Mouse (Mus musculus) liver, embryonic 15.5 days (tissue): ENCODE measurements around the gene Mgll. TPM values are rescaled to one million over a fixed set of nuclear protein-coding genes. Genes with fewer than 3 reads are reported as not detected.

Experiments
- ATAC-seq: fragments of 200-750 bp; cut with Nextera tagmentation; 2 replicates; pipeline ENCODE4 v1.8.0; 2017; ENCODE audit warnings: moderate number of reproducible peaks, mild to moderate bottlenecking, moderate library complexity; ENCODE audit not compliant: insufficient read depth
- H3K27ac ChIP-seq: fragments of 300-500 bp; sonication (generic); replicated peaks from 2 replicates; pipeline ENCODE4 v1.5.1; 2015; ENCODE audit warnings: mild to moderate bottlenecking, inconsistent platforms
- H3K27me3 ChIP-seq: fragments of 300-500 bp; sonication (generic); 2 replicates; pipeline ENCODE4 v1.6.1; 2015; ENCODE audit warnings: mild to moderate bottlenecking, inconsistent platforms
- H3K36me3 ChIP-seq: fragments of 300-500 bp; sonication (generic); replicated peaks from 2 replicates; pipeline ENCODE4 v1.6.1; 2015; ENCODE audit warnings: moderate library complexity, mild to moderate bottlenecking, inconsistent platforms
- H3K4me1 ChIP-seq: fragments of 300-500 bp; sonication (generic); replicated peaks from 2 replicates; pipeline ENCODE4 v1.6.1; 2015; ENCODE audit warnings: inconsistent platforms
- H3K4me2 ChIP-seq: fragments of 300-500 bp; sonication (generic); 2 replicates; pipeline ENCODE4 v1.6.1; 2015; ENCODE audit warnings: moderate library complexity, mild to moderate bottlenecking, inconsistent platforms
- H3K4me3 ChIP-seq: fragments of 300-500 bp; sonication (generic); replicated peaks from 2 replicates; pipeline ENCODE4 v1.5.1; 2015; ENCODE audit warnings: mild to moderate bottlenecking, inconsistent platforms
- H3K9ac ChIP-seq: fragments of 300-500 bp; sonication (generic); 2 replicates; pipeline ENCODE4 v1.6.1; 2015; ENCODE audit warnings: moderate library complexity, mild to moderate bottlenecking, inconsistent platforms
- H3K9me3 ChIP-seq: fragments of 300-500 bp; sonication (generic); replicated peaks from 2 replicates; pipeline ENCODE4 v1.6.1; 2016; ENCODE audit warnings: inconsistent platforms
- whole genome bisulfite sequencing: fragments of 180-500 bp; shearing (Covaris S2); methylation state at CpG from one replicate; pipeline ENCODE4 v1.1.7; 2015; ENCODE audit warnings: mixed read lengths; ENCODE audit not compliant: insufficient replicate concordance; 5-methylcytosine and 5-hydroxymethylcytosine counted together
- polyA plus RNA-seq: library from polyadenylated mRNA; unstranded; fragments of >200 nt; fragmentation: Nextera tagmentation; extraction: Ambion mirVana; gene quantifications from 2 replicates; pipeline ENCODE4 v1.2.1, GENCODE M21; 2015

The Mgll gene
- polyA plus RNA-seq, result 69.7 and 71.6 TPM in 2 replicates

- H3K9me3 ChIP-seq, result no peaks in the 10 kb centered on the region
- H3K9ac ChIP-seq, result peak within 1 kb of the TSS; percentile 90
- H3K4me1 ChIP-seq, result peaks cover 60% of the 10 kb centered on the region
- peak within 1 kb of the TSS; percentile 95 for H3K4me2 ChIP-seq
- peak; percentile 91 for ATAC-seq
- H3K27me3 ChIP-seq, result 0 out of 2 replicates have a peak, but pooled peaks cover 7% of the 10 kb centered on the region
- WGBS, result under 1% methylated on average over 104 of the region's 105 CpGs
- peaks cover 30% of the 10 kb centered on the region for H3K36me3 ChIP-seq
- H3K27ac ChIP-seq, result peak within 1 kb of the TSS; percentile 95
- peak within 1 kb of the TSS; percentile 90 for H3K4me3 ChIP-seq
These were observed at the start of gene Mgll for GRCm38 (mm10) chr6:88724313-88725195. Mgll (plus strand) TSS chr6:88724412.

GRCm38 (mm10) chr6:88675815-88676214 lies 48.4 kb upstream of the Mgll start:
- Histone ChIP-seq H3K36me3 (no peaks in the 10 kb centered on the region), H3K9me3 (no peaks in the 10 kb centered on the region), H3K27me3 (no peaks in the 10 kb centered on the region), H3K4me3 (no peak overlapping the region), H3K9ac (no peak overlapping the region), H3K4me2 (no peak overlapping the region), H3K4me1 (peaks cover 5% of the 10 kb centered on the region; the same call in 1 of the 2 replicates), H3K27ac (no peak overlapping the region)
- ATAC-seq, result no peak
- WGBS, result 66% methylated on average over 2 of the region's 2 CpGs

- ATAC-seq, result no peak
- Histone ChIP-seq H3K27ac (no peak overlapping the region), H3K36me3 (no peaks in the 10 kb centered on the region), H3K27me3 (0 out of 2 replicates have a peak, but pooled peaks cover 4% of the 10 kb centered on the region), H3K4me2 (no peak overlapping the region), H3K4me1 (peaks cover 5% of the 10 kb centered on the region; the same call in 1 of the 2 replicates), H3K4me3 (no peak overlapping the region), H3K9me3 (no peaks in the 10 kb centered on the region), H3K9ac (no peak overlapping the region)
- 64% methylated on average over 6 of the region's 6 CpGs for WGBS
These were observed 47.2 kb upstream of the Mgll start for GRCm38 (mm10) chr6:88676753-88677736.

GRCm38 (mm10) chr6:88677738-88678137 lies 46.5 kb upstream of the Mgll start:
- H3K9ac ChIP-seq, result no peak overlapping the region
- 47% methylated on average over 2 of the region's 2 CpGs for WGBS
- H3K4me1 ChIP-seq, result peaks cover 5% of the 10 kb centered on the region; the same call in 1 of the 2 replicates
- no peak overlapping the region for H3K27ac ChIP-seq
- no peaks in the 10 kb centered on the region for H3K36me3 ChIP-seq
- 0 out of 2 replicates have a peak, but pooled peaks cover 11% of the 10 kb centered on the region for H3K27me3 ChIP-seq
- H3K4me2 ChIP-seq, result no peak overlapping the region
- no peak for ATAC-seq
- no peaks in the 10 kb centered on the region for H3K9me3 ChIP-seq
- no peak overlapping the region for H3K4me3 ChIP-seq

- H3K9me3 ChIP-seq, result no peaks in the 10 kb centered on the region
- no peak overlapping the region for H3K27ac ChIP-seq
- H3K4me3 ChIP-seq, result no peak overlapping the region
- H3K9ac ChIP-seq, result no peak overlapping the region
- peaks cover 5% of the 10 kb centered on the region; the same call in 1 of the 2 replicates for H3K4me1 ChIP-seq
- WGBS, result 63% methylated on average over 3 of the region's 3 CpGs
- no peak for ATAC-seq
- no peak overlapping the region for H3K4me2 ChIP-seq
- H3K36me3 ChIP-seq, result no peaks in the 10 kb centered on the region
- H3K27me3 ChIP-seq, result peaks cover 19% of the 10 kb centered on the region; the same call in 1 of the 2 replicates
These were observed 43.2 kb upstream of the Mgll start for GRCm38 (mm10) chr6:88681026-88681425.

- Histone ChIP-seq H3K27me3 (peaks cover 19% of the 10 kb centered on the region; the same call in 1 of the 2 replicates), H3K4me3 (no peak overlapping the region), H3K4me2 (no peak overlapping the region), H3K9me3 (no peaks in the 10 kb centered on the region), H3K4me1 (0 out of 2 replicates have a peak, but pooled peaks cover 4% of the 10 kb centered on the region), H3K27ac (no peak overlapping the region), H3K9ac (no peak overlapping the region), H3K36me3 (no peaks in the 10 kb centered on the region)
- no peak for ATAC-seq
- 63% methylated on average over 7 of the region's 7 CpGs for WGBS
These were observed 40.7 kb upstream of the Mgll start for GRCm38 (mm10) chr6:88683380-88684053.

- Histone ChIP-seq H3K4me2 (no peak overlapping the region), H3K9ac (no peak overlapping the region), H3K9me3 (no peaks in the 10 kb centered on the region), H3K4me3 (no peak overlapping the region), H3K4me1 (peaks cover 12% of the 10 kb centered on the region), H3K27ac (no peak overlapping the region), H3K27me3 (peaks cover 5% of the 10 kb centered on the region; the same call in 1 of the 2 replicates), H3K36me3 (no peaks in the 10 kb centered on the region)
- ATAC-seq, result no peak
- WGBS, result 81% methylated on average over 11 of the region's 11 CpGs
These were observed 36.0 kb upstream of the Mgll start for GRCm38 (mm10) chr6:88688171-88688570.

- H3K27me3 ChIP-seq, result peaks cover 5% of the 10 kb centered on the region; the same call in 1 of the 2 replicates
- H3K36me3 ChIP-seq, result no peaks in the 10 kb centered on the region
- H3K27ac ChIP-seq, result no peak overlapping the region
- WGBS, result 75% methylated on average over 3 of the region's 3 CpGs
- no peak for ATAC-seq
- peaks cover 12% of the 10 kb centered on the region for H3K4me1 ChIP-seq
- no peak overlapping the region for H3K9ac ChIP-seq
- no peaks in the 10 kb centered on the region for H3K9me3 ChIP-seq
- H3K4me3 ChIP-seq, result no peak overlapping the region
- no peak overlapping the region for H3K4me2 ChIP-seq
These were observed 35.5 kb upstream of the Mgll start for GRCm38 (mm10) chr6:88688712-88689111.

- H3K4me3 ChIP-seq, result no peak overlapping the region
- H3K9me3 ChIP-seq, result no peaks in the 10 kb centered on the region
- H3K36me3 ChIP-seq, result no peaks in the 10 kb centered on the region
- no peak overlapping the region for H3K9ac ChIP-seq
- no peak; the same call in 1 of the 2 replicates for ATAC-seq
- peaks cover 12% of the 10 kb centered on the region for H3K4me1 ChIP-seq
- H3K27ac ChIP-seq, result no peak overlapping the region
- 20% methylated on average over 3 of the region's 3 CpGs for whole genome bisulfite sequencing
- no peak overlapping the region for H3K4me2 ChIP-seq
- H3K27me3 ChIP-seq, result peaks cover 3% of the 10 kb centered on the region; the same call in 1 of the 2 replicates
These were observed 34.0 kb upstream of the Mgll start for GRCm38 (mm10) chr6:88690211-88690610.

GRCm38 (mm10) chr6:88691361-88691760 lies 32.9 kb upstream of the Mgll start:
- no peak for ATAC-seq
- no peaks in the 10 kb centered on the region for H3K36me3 ChIP-seq

More at GRCm38 (mm10) chr6:88691361-88691760, 32.9 kb upstream of the Mgll start:
- H3K27me3 ChIP-seq, result peaks cover 4% of the 10 kb centered on the region
- peaks cover 12% of the 10 kb centered on the region for H3K4me1 ChIP-seq
- H3K4me2 ChIP-seq, result no peak overlapping the region
- no peaks in the 10 kb centered on the region for H3K9me3 ChIP-seq
- H3K4me3 ChIP-seq, result no peak overlapping the region
- WGBS, result 76% methylated on average over 2 of the region's 2 CpGs
- no peak overlapping the region for H3K27ac ChIP-seq
- H3K9ac ChIP-seq, result no peak overlapping the region
